In the genomic region with DNA sequence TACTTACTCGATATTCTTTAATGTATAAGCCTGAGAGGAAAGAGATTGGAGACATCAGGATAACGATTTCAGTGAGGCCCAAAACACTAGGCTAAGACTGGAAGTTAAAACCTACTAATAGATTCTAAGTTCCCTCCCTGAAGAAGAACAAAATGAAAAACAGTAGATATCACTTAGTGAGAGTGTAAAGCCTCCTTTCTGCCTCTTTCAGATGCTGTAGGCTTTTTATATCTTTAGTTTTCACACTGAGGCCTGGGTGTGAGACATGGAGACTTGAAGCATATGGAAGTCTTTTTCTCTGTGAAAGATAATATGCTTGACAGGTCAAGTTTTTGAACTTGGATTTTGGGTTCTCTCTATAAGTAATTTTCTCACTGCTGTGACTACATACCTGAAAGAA, we compare ENCODE assay signal across 28 mouse cellular contexts.
"Had no signal": no experiment of that assay in that cellular context is flagged by ENCODE, and none has a peak within 500 bp of the region (broad histone marks: within the 10 kb centered on the region; RNA-seq: fewer than 3 reads in every experiment).

No protein-coding gene starts in this region.

- ATAC-seq: forebrain, embryonic 13.5 days; forebrain, embryonic 14.5 days; forebrain, embryonic 16.5 days had no signal

- H3K36me3 ChIP-seq: embryonic facial prominence, embryonic 10.5 days; embryonic facial prominence, embryonic 12.5 days; embryonic facial prominence, embryonic 13.5 days; embryonic facial prominence, embryonic 15.5 days; forebrain, embryonic 10.5 days; forebrain, embryonic 12.5 days; heart, embryonic 10.5 days had no signal

- H3K27me3 ChIP-seq: embryonic facial prominence, embryonic 12.5 days; embryonic facial prominence, embryonic 13.5 days; embryonic facial prominence, embryonic 15.5 days; forebrain, embryonic 12.5 days; forebrain, embryonic 13.5 days had no signal

- DNase-seq: cerebellum, adult 2 months; cerebellum, adult 8-10 months; cerebellum, adult 9-10 months; cerebellum, adult 9-11 months; cerebellum, postnatal 14 days; cerebellum, postnatal 25 days; cerebellum, postnatal 36 days; embryo, embryonic 11 days; gastrocnemius, adult 2 months; gastrocnemius, postnatal 10 days; gastrocnemius, postnatal 14 days; gastrocnemius, postnatal 25 days; gastrocnemius, postnatal 36 days; heart, adult 11 months; heart, adult 18-20 months; heart, adult 2 months had no signal

- H3K9ac ChIP-seq: embryonic facial prominence, embryonic 12.5 days; embryonic facial prominence, embryonic 13.5 days; embryonic facial prominence, embryonic 15.5 days; forebrain, embryonic 12.5 days; forebrain, embryonic 13.5 days had no signal

- H3K4me3 ChIP-seq: embryonic facial prominence, embryonic 10.5 days; embryonic facial prominence, embryonic 12.5 days; embryonic facial prominence, embryonic 13.5 days; embryonic facial prominence, embryonic 15.5 days; erythroblast, embryonic 14.5 days; forebrain, embryonic 10.5 days; forebrain, embryonic 12.5 days; forebrain, embryonic 13.5 days; gastrocnemius, adult 2 months; heart, adult 2 months; heart, embryonic 10.5 days had no signal

- H3K27ac ChIP-seq: embryonic facial prominence, embryonic 10.5 days; embryonic facial prominence, embryonic 12.5 days; embryonic facial prominence, embryonic 13.5 days; embryonic facial prominence, embryonic 15.5 days; forebrain, embryonic 10.5 days; forebrain, embryonic 12.5 days; forebrain, embryonic 13.5 days; gastrocnemius, adult 2 months; heart, adult 2 months; heart, embryonic 10.5 days had no signal

- H3K4me1 ChIP-seq: embryonic facial prominence, embryonic 10.5 days; embryonic facial prominence, embryonic 12.5 days; embryonic facial prominence, embryonic 13.5 days; embryonic facial prominence, embryonic 15.5 days; forebrain, embryonic 10.5 days; forebrain, embryonic 12.5 days; forebrain, embryonic 13.5 days; heart, embryonic 10.5 days had no signal

- H3K9me3 ChIP-seq: embryonic facial prominence, embryonic 10.5 days; embryonic facial prominence, embryonic 12.5 days; embryonic facial prominence, embryonic 13.5 days; embryonic facial prominence, embryonic 15.5 days; forebrain, embryonic 10.5 days; forebrain, embryonic 12.5 days; forebrain, embryonic 13.5 days; heart, embryonic 10.5 days had no signal

- H3K4me2 ChIP-seq: embryonic facial prominence, embryonic 12.5 days; embryonic facial prominence, embryonic 13.5 days; embryonic facial prominence, embryonic 15.5 days; forebrain, embryonic 12.5 days; forebrain, embryonic 13.5 days; heart, embryonic 11.5 days had no signal
